Mouse (Mus musculus) kidney, adult 2 months (tissue): ENCODE measurements at regions not wholly inside any gene's neighbourhood (a gene's known extent, or its start where the extent isn't known, plus 50 kb on each side); places are given as distances from the start of the nearest gene placed in this dataset.

Source experiments
- CTCF ChIP-seq: fragments of 200-500 bp; conservative IDR thresholded peaks from 2 replicates; pipeline ENCODE4 v1.5.1; 2011; ENCODE audit warnings: low read depth, mild to moderate bottlenecking, control low read depth, low read length, moderate library complexity, mixed read lengths; ENCODE audit not compliant: insufficient read depth, insufficient read length
- POLR2A ChIP-seq: fragments of 200-500 bp; IDR thresholded peaks from one replicate; pipeline ENCODE4 v1.6.1; 2011; ENCODE audit warnings: low read depth, low read length, control low read depth

DNA sequence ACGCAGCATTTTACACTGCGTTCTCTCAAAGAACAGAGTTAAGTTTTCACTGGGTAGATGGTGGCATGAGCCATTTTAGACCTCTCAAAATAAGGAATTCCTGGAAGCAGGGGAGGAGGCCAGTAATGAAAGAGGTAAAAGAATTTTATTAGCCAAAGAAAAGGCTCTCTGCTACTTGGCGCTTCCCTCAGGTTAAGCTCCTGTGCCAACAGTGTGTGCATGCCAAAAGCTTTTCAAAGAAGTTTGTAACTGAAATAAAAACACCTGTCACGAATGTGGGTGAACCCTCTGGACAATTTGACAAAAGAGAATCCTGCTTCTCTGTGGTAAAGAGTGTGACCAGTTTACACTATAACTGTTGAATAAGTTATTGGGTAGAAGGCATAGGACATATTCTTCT is 195.6 kb downstream of the Col12a1 start:
- no peak for TF ChIP-seq POLR2A
- no peak for TF ChIP-seq CTCF
